Mouse (Mus musculus) neutrophil, adult 5-6 weeks (primary cell): ENCODE measurements around the gene Gm3727. TPM values are rescaled to one million over a fixed set of nuclear protein-coding genes. Genes with fewer than 3 reads are reported as not detected.
"Not testable (repeated sequence)": the region's sequence is repeated elsewhere in the genome, so short reads cannot be mapped to it uniquely, and the experiment has no call there.

Experiments
- ATAC-seq: fragments of 151-379, 151-347 bp; 2 replicates; pipeline ENCODE4 v1.8.0; 2017; ENCODE audit warnings: mild to moderate bottlenecking, moderate TSS enrichment; ENCODE audit not compliant: insufficient number of reproducible peaks, poor library complexity, low FRiP score, severe bottlenecking; ENCODE audit errors: extremely low read depth
- total RNA-seq: library from RNA; stranded (forward); fragments of 200-1000 nt; gene quantifications from 2 replicates; pipeline ENCODE4 v1.2.3, GENCODE M21; 2017

Gene Gm3727
- total RNA-seq = not detected in 2 replicates

DNA sequence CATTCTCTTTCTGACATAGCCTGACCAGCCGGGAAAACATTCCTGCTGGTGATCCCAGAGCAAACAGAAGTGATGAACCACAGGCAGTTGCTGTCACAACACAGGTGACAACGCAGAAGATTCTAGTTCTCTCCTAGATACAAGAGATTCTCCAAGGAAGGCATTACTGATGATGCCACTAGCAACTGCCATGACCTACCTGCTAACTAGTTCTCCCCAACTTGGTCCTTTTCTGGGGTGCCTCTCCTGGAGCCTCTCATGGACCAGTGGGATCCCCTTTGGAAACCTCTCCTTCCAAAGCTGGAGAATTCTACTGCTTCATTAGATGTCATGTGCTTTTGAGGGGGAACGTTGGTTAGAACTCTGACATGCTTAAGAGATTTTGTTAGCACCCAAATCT lies at the start of gene Gm3727:
Gm3727 (minus strand) TSS at position 101 of the 400 bp plus-strand sequence.
- ATAC-seq = not testable (repeated sequence)

DNA sequence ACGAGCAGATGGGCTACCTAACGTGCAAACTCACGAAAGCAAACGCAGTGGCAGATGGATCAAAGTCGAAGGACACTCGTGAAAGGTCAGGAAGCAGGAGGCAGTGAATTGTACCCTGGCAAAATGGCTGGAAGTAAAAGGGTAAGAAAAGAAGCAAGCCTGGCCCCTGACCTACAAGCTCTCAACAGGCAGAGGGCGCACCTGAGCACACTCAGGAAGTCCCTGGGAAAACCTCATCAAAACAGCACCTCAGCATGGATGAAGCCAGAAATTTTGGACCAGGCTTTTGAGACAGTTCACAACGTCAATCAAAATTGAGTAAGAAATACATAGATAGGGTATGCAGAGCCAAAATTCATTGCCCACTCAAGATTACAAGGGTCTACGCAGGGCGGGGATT lies 21.0 kb downstream of the Gm3727 start:
- not testable (repeated sequence) for ATAC-seq

Other genes with a start within 250 kb of the Gm3727 start
- not detected in 2 replicates for gene Gm10406, start 237.3 kb downstream of the Gm3727 start, total RNA-seq
- gene Gm3685, start 219.7 kb downstream of the Gm3727 start, total RNA-seq = not detected in 2 replicates
- gene Gm3696, start 164.1 kb downstream of the Gm3727 start, total RNA-seq = not detected in 2 replicates
- gene Gm6676, start 139.3 kb downstream of the Gm3727 start, total RNA-seq = not detected in 2 replicates
- gene Gm3512, start 90.2 kb downstream of the Gm3727 start, total RNA-seq = 0.23 TPM in 1 of 2 replicates, not detected in the other
- not detected in 2 replicates for gene Gm16434, start 70.2 kb downstream of the Gm3727 start, total RNA-seq
- gene Gm3739, start 50.3 kb upstream of the Gm3727 start, total RNA-seq = not detected in 2 replicates
- not detected in 2 replicates for gene Gm5797, start 67.7 kb upstream of the Gm3727 start, total RNA-seq
- gene Gm8374, start 100.4 kb upstream of the Gm3727 start, total RNA-seq = not detected in 2 replicates
- 0.23 TPM in 1 of 2 replicates, not detected in the other for gene Gm3755, start 186.2 kb upstream of the Gm3727 start, total RNA-seq
- gene Gm3752, start 219.0 kb upstream of the Gm3727 start, total RNA-seq = not detected in 2 replicates